Mouse (Mus musculus): Measurements from ENCODE around the gene Hk3.

The Hk3 gene

DNA sequence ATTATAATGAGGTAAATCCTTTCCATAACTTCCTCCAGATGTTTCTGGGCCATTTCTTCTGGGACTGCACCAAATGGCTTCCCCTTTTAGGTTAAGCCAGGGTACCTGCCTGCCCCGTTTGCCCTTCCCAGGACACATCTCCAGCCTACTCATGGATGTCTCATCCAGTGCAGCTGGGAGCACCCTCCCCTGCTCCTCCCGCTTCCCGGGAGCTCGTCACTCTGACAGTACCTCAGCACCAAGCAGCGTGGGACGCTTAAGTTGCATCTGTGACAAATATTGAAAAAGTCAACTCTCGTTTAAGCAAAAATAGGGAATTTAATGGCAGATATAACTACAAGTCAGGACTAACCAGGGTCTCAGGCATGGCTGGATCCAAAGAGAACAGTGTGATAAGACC is 63.9 kb downstream of the Hk3 start:
- in situ Hi-C loops (cut with MboI; ENCODE audit: low sequenced_read_pairs) = no loop called here
